Mouse (Mus musculus) hindbrain, embryonic 10.5 days (tissue): ENCODE results near the gene Smc3. TPM values are rescaled to one million over a fixed set of nuclear protein-coding genes. Genes with fewer than 3 reads are reported as not detected.

Experiments used
- DNase-seq: peaks from one replicate; pipeline ENCODE4 v3.0.0-alpha.2; 2017; ENCODE audit warnings: low spot score
- H3K27ac ChIP-seq: fragments of 300-500 bp; sonication (generic); 2 replicates; pipeline ENCODE4 v1.5.1; 2016; ENCODE audit warnings: mild to moderate bottlenecking, moderate library complexity
- H3K27me3 ChIP-seq: fragments of 300-500 bp; sonication (generic); 2 replicates; pipeline ENCODE4 v1.6.1; 2016; ENCODE audit warnings: mild to moderate bottlenecking; ENCODE audit not compliant: poor library complexity, insufficient read depth, severe bottlenecking
- H3K36me3 ChIP-seq: fragments of 300-500 bp; sonication (generic); 2 replicates; pipeline ENCODE4 v1.6.1; 2016; ENCODE audit warnings: mild to moderate bottlenecking, moderate library complexity
- H3K4me1 ChIP-seq: fragments of 300-500 bp; sonication (generic); replicated peaks from 2 replicates; pipeline ENCODE4 v1.6.1; 2016; ENCODE audit warnings: mild to moderate bottlenecking
- H3K4me3 ChIP-seq: fragments of 300-500 bp; sonication (generic); 2 replicates; pipeline ENCODE4 v1.5.1; 2016; ENCODE audit warnings: mild to moderate bottlenecking, moderate library complexity
- H3K9me3 ChIP-seq: fragments of 300-500 bp; sonication (generic); 2 replicates; pipeline ENCODE4 v1.6.1; 2016; ENCODE audit warnings: mild to moderate bottlenecking, moderate library complexity
- WGBS: fragments of 180-500 bp; shearing (Covaris S2); methylation state at CpG from one replicate; pipeline ENCODE4 v1.1.7; 2016; 5-methylcytosine and 5-hydroxymethylcytosine counted together
- polyA plus RNA-seq: library from polyadenylated mRNA; unstranded; fragments of >200 nt; fragmentation: Nextera tagmentation; extraction: Ambion mirVana; gene quantifications from 2 replicates; pipeline ENCODE4 v1.2.1, GENCODE M21; 2016

The Smc3 gene
- polyA plus RNA-seq = 42.4 and 69.1 TPM in 2 replicates

- Histone ChIP-seq H3K27me3 (no peaks in the 10 kb centered on the region), H3K36me3 (peaks cover 26% of the 10 kb centered on the region), H3K4me3 (peak within 1 kb of the TSS; percentile 99), H3K27ac (peak within 1 kb of the TSS; percentile 98), H3K4me1 (peaks cover 18% of the 10 kb centered on the region), H3K9me3 (no peaks in the 10 kb centered on the region)
- DNase-seq = peak; percentile 99
- under 1% methylated on average over 70 of the region's 70 CpGs for WGBS
Observed at GRCm38 (mm10) chr19:53599757-53600539, at the start of gene Smc3. Gene Smc3, plus strand, starts transcription at chr19:53600398.

DNA sequence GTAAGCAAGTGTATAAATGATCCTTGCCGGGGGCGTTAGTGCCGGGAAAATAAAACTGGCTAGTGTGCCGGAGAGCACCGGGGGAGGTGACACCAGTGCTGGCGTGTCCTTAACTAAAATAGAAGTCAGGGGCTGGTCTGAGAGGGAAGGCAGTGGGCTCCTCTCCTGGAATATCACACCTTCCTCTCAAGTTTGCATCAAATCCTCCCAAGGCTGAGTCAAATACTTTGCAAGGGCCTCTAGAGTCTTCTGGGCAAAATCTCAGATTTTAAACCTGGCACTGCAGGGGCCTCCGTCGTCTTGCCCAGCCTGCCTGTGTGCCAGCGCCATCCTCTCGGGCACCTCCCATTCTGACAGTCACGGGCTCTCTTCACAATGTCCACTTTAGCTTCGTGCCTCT is 49.2 kb upstream of the Smc3 start:
- H3K27me3 ChIP-seq = peaks cover 7% of the 10 kb centered on the region; the same call in 1 of the 2 replicates
- no peak for DNase-seq
- 85% methylated on average over 12 of the region's 12 CpGs for WGBS
- no peak overlapping the region for H3K4me3 ChIP-seq
- H3K36me3 ChIP-seq = no peaks in the 10 kb centered on the region
- H3K27ac ChIP-seq = no peak overlapping the region
- H3K9me3 ChIP-seq = no peaks in the 10 kb centered on the region
- peaks cover 31% of the 10 kb centered on the region for H3K4me1 ChIP-seq

DNA sequence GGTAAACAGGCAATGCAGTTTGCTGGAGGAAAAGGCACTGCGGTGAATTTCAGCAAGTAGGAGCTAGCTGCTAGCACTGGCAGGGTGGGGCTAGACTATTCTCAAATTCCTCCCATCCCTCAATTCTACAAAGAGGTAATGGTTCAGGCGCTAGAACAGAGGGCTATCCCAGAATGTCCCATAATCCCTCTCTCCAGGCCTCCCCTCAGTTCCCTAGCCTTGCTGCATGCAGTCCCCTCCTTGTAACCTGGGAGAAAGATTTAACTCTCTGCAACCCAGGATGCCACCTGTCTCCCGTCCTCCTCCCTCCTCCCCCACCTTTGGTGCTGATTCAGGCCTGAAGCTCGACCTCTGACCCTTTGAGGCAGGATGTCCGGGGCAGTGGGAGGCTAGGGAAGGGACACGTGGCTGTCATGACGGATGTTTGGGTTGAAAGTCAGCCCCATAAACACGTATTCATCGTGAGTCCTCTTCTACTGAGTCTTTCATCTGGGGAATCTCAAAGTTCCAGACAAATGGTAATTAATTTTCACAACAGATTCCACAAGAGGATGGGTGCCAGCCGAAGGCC is 47.9 kb upstream of the Smc3 start:
- 30% methylated on average over 10 of the region's 10 CpGs for WGBS
- no peak overlapping the region for H3K27ac ChIP-seq
- no peaks in the 10 kb centered on the region for H3K9me3 ChIP-seq
- no peak for DNase-seq
- no peaks in the 10 kb centered on the region for H3K36me3 ChIP-seq
- peaks cover 35% of the 10 kb centered on the region for H3K4me1 ChIP-seq
- peaks cover 7% of the 10 kb centered on the region; the same call in 1 of the 2 replicates for H3K27me3 ChIP-seq
- no peak overlapping the region for H3K4me3 ChIP-seq

DNA sequence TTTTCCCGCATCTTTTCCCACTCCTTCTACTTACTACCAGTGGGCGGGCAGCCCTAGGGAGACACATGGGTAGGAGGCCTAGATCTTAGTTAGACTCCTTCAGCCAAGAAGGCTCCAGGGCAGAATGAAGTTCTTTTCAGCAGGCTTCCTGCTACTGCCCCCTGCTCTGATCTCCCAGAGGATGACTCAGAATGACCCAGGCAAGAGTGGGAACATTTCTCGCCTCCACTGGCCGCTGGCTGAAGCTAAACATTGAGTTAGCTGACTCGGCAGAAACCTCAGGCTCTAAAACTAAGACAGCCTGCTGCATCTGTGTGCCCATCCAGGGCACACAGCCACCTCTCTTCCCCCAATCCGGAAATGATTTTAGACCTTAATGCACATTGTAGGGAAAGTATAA is 47.4 kb upstream of the Smc3 start:
- 61% methylated on average over 6 of the region's 6 CpGs for WGBS
- H3K4me1 ChIP-seq = peaks cover 35% of the 10 kb centered on the region
- H3K27me3 ChIP-seq = peaks cover 7% of the 10 kb centered on the region; the same call in 1 of the 2 replicates
- H3K27ac ChIP-seq = no peak overlapping the region
- H3K9me3 ChIP-seq = no peaks in the 10 kb centered on the region
- H3K36me3 ChIP-seq = no peaks in the 10 kb centered on the region
- no peak for DNase-seq
- H3K4me3 ChIP-seq = no peak overlapping the region

DNA sequence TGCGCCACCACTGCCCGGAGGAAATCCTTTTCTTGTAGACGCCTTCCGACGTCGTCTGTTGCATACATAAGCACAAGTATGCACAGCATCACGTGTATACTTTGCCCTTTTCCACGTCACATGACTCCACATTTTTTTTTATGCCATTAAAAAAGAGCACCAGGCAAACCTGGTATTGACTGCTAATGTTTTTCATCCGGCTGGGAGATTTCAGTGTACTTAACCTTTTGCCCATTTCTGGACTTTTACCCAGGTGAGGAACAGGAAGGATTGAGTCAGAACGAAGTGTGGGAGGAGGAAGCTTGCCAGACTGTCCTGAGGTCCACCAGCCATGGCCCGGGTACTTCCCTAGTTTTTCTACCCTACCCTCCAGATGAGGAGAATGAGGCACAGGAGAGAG is 45.8 kb upstream of the Smc3 start:
- Histone ChIP-seq H3K9me3 (no peaks in the 10 kb centered on the region), H3K4me1 (peaks cover 28% of the 10 kb centered on the region), H3K4me3 (no peak overlapping the region), H3K27ac (no peak overlapping the region), H3K36me3 (no peaks in the 10 kb centered on the region), H3K27me3 (0 out of 2 replicates have a peak, but pooled peaks cover 3% of the 10 kb centered on the region)
- 91% methylated on average over 11 of the region's 11 CpGs for WGBS
- DNase-seq = no peak

DNA sequence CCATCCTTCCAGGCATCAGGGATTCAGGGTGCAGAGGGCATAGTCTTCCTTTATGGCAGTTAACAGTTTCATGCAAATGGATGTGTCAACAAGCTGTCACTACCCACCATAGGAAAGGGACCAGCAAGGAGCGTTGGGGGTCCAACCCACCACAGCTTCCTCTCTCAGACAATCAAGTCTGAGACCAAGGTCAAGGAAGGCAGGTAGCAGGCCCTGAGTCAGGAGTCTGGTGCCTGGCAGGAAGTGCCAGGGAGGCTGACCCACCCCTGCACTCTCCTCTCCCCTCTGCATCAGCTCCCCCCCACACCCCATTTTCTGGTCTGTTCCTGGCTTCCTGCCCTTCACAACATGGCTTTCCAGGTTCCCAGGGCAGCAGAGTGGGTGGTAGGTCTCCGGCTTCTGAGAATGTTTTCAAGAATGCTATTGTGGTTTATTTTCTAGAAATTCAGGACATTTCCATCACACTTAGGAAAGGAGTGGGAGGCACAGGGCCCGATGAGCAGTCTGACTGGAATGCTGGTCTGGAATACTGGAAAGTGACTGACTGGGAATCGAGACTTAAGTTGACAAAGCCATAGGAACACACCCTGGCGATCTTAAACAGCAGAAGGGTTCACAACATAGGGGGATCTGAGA is 45.1 kb upstream of the Smc3 start:
- Histone ChIP-seq H3K27ac (no peak overlapping the region), H3K4me3 (no peak overlapping the region), H3K36me3 (no peaks in the 10 kb centered on the region), H3K4me1 (peaks cover 28% of the 10 kb centered on the region), H3K9me3 (no peaks in the 10 kb centered on the region), H3K27me3 (0 out of 2 replicates have a peak, but pooled peaks cover 3% of the 10 kb centered on the region)
- 79% methylated on average over 5 of the region's 5 CpGs for WGBS
- no peak for DNase-seq

DNA sequence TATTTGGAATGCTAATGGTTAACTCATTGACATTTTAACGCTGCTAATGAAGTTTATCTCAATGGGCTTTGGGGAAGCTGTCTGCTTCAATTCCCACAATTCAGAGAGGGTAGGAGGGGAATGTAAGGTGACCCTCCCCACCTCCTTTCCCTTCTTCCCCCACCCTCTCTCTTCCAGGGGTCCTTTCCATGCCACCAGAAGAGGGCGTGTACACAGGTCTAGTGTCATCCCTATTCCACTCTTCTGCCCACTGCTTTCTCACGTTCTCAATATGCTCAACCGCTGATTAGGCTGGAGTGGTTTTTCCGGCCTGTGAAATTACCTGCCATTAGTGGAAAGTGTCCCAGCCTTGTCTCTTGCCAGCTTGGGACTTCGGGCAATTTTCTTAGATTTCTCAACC is 43.4 kb upstream of the Smc3 start:
- whole genome bisulfite sequencing = 34% methylated on average over 6 of the region's 6 CpGs
- H3K4me3 ChIP-seq = peak overlapping the region; percentile 36; the same call in 1 of the 2 replicates
- DNase-seq = no peak
- H3K36me3 ChIP-seq = no peaks in the 10 kb centered on the region
- H3K9me3 ChIP-seq = no peaks in the 10 kb centered on the region
- H3K4me1 ChIP-seq = peaks cover 28% of the 10 kb centered on the region
- no peak overlapping the region for H3K27ac ChIP-seq
- H3K27me3 ChIP-seq = no peaks in the 10 kb centered on the region

DNA sequence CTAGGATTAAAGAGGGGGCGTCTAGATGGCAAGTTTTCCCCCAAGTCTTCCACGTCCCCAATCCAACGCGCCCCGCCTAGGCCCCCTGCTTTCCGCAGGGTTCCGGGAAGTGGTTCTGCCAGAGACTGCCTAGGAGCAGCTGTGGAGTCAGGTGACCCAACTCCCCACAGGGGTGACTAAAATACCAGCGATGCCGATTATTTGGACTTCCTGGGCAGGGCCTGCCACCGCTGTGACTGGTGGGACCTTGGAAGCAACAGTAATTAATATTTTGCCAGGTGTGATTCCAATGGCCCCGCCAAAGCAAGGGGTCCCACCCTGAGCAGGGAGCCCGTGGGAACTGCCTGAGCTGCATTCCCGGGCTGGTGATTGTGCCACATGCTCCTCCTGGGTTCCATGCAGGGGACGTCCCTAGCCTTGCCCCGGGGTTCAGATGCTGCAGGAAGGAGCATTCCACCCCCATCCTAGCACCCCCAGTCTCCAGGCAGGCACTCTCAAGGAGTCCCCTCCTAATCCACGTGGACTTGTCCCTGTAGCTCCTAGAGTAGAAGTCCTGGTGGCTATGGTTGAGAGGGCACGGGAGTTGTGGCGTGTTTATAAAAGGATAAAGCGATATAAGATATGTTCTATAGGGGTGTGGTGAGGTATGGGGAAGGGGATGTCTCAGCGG is 42.8 kb upstream of the Smc3 start:
- Histone ChIP-seq H3K4me1 (peaks cover 24% of the 10 kb centered on the region), H3K36me3 (no peaks in the 10 kb centered on the region), H3K27me3 (no peaks in the 10 kb centered on the region), H3K4me3 (peak overlapping the region; percentile 36), H3K27ac (no peak overlapping the region), H3K9me3 (no peaks in the 10 kb centered on the region)
- DNase-seq = peak; percentile 15
- 31% methylated on average over 20 of the region's 20 CpGs for WGBS

- no peak overlapping the region for H3K4me3 ChIP-seq
- WGBS = 78% methylated on average over 3 of the region's 3 CpGs
- peaks cover 15% of the 10 kb centered on the region for H3K4me1 ChIP-seq
- no peak for DNase-seq
- no peaks in the 10 kb centered on the region for H3K27me3 ChIP-seq
- no peak overlapping the region for H3K27ac ChIP-seq
- H3K36me3 ChIP-seq = no peaks in the 10 kb centered on the region
- H3K9me3 ChIP-seq = no peaks in the 10 kb centered on the region
Observed at GRCm38 (mm10) chr19:53560436-53560835, 39.8 kb upstream of the Smc3 start.

- Histone ChIP-seq H3K4me3 (no peak overlapping the region), H3K27ac (no peak overlapping the region), H3K4me1 (peaks cover 5% of the 10 kb centered on the region; the same call in 1 of the 2 replicates), H3K9me3 (no peaks in the 10 kb centered on the region), H3K36me3 (no peaks in the 10 kb centered on the region), H3K27me3 (no peaks in the 10 kb centered on the region)
- DNase-seq = no peak
- 60% methylated on average over 4 of the region's 4 CpGs for WGBS
Observed at GRCm38 (mm10) chr19:53564174-53564573, 36.0 kb upstream of the Smc3 start.

DNA sequence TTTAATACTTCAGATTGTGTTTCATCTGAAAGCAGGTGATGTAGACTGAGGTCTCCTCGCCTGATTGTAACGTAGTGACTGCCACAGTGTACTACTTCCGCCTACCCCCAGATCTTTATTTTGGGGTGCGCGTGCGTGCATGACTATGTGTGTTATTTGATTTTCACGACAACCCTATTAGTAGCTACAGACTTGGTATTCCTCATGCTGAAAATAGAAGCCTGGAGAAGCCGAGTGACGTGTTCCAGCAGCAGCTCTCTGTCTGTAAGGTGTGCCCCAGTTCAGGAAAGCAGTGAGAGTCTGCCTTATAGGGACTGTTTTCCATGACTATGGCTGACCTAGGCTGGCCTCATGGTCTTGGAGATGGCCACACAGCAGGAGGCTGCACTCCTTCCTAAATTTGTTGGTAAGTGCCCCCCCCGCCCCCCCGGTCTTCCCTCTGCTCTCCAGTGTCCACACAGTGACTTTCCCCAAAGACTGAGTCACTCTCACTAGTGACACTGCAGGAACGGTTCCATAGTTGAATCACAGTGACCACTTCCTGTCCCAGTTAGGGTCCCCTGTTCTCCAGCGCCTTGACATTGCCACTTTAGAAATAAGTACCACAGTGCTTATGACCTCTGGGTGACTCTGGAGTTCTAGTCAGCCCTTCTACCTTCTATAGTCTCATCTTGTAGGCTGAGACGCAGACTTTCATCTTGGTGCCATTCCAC is 34.5 kb upstream of the Smc3 start:
- no peak for DNase-seq
- Histone ChIP-seq H3K4me1 (peaks cover 5% of the 10 kb centered on the region; the same call in 1 of the 2 replicates), H3K4me3 (no peak overlapping the region), H3K36me3 (no peaks in the 10 kb centered on the region), H3K9me3 (no peaks in the 10 kb centered on the region), H3K27me3 (no peaks in the 10 kb centered on the region), H3K27ac (no peak overlapping the region)
- 91% methylated on average over 14 of the region's 14 CpGs for WGBS

DNA sequence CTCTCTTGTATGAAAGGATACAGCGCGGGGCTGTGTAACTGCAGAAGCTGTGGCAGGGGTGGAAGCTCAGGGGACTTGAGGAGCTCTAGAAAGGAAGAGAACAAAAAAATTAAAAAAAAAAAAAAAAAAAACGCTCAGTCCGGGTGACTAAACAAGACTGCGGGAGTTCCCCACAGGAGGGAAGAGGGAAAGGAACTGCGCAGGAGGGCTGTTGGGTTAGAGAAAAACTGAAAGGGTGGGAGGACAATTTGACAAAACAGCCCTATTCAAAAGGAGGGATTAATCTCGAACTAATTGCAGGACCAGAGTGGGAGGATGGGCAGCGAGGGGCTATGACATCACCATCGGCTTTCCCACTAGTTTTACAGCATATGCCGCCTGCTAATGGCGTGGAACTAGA is 32.3 kb upstream of the Smc3 start:
- H3K9me3 ChIP-seq = no peaks in the 10 kb centered on the region
- no peak overlapping the region for H3K4me3 ChIP-seq
- 26% methylated on average over 11 of the region's 11 CpGs for WGBS
- DNase-seq = no peak
- H3K36me3 ChIP-seq = no peaks in the 10 kb centered on the region
- H3K27me3 ChIP-seq = no peaks in the 10 kb centered on the region
- no peak overlapping the region for H3K27ac ChIP-seq
- H3K4me1 ChIP-seq = peaks cover 5% of the 10 kb centered on the region; the same call in 1 of the 2 replicates
